Mouse (Mus musculus) kidney, adult 2 months (tissue): ENCODE results near the gene Zer1. TPM values are rescaled to one million over a fixed set of nuclear protein-coding genes. Genes with fewer than 3 reads are reported as not detected.
A peak's percentile ranks its signal among the peaks of the same experiment; 100 is the strongest.
"Not testable (repeated sequence)": the region's sequence is repeated elsewhere in the genome, so short reads cannot be mapped to it uniquely, and the experiment has no call there.

Source experiments
- DNase-seq: peaks from one replicate; pipeline ENCODE4 v3.0.0; 2021
- H3K27ac ChIP-seq: fragments of 200-500 bp; 2 replicates; pipeline ENCODE4 v1.5.1; 2012; ENCODE audit warnings: low read depth, low read length, control low read depth, inconsistent platforms; ENCODE audit not compliant: insufficient read depth
- H3K27me3 ChIP-seq: fragments of 200-500 bp; replicated peaks from 2 replicates; pipeline ENCODE4 v1.6.1; 2012; ENCODE audit warnings: mild to moderate bottlenecking, moderate library complexity, low read length, inconsistent platforms; ENCODE audit not compliant: control insufficient read depth, insufficient read depth
- H3K36me3 ChIP-seq: fragments of 200-500 bp; 2 replicates; pipeline ENCODE4 v1.6.1; 2012; ENCODE audit warnings: mild to moderate bottlenecking, moderate library complexity, low read length, inconsistent platforms; ENCODE audit not compliant: control insufficient read depth, insufficient read depth
- H3K4me1 ChIP-seq: fragments of 200-500 bp; 2 replicates; pipeline ENCODE4 v1.6.1; 2011; ENCODE audit warnings: low read length; ENCODE audit not compliant: control insufficient read depth, insufficient read depth
- H3K4me3 ChIP-seq: fragments of 200-500 bp; 2 replicates; pipeline ENCODE4 v1.5.1; 2011; ENCODE audit warnings: mild to moderate bottlenecking, low read depth, low read length, control low read depth; ENCODE audit not compliant: insufficient read depth
- CTCF ChIP-seq: fragments of 200-500 bp; conservative IDR thresholded peaks from 2 replicates; pipeline ENCODE4 v1.5.1; 2011; ENCODE audit warnings: low read depth, mild to moderate bottlenecking, control low read depth, low read length, moderate library complexity, mixed read lengths; ENCODE audit not compliant: insufficient read depth, insufficient read length
- POLR2A ChIP-seq: fragments of 200-500 bp; IDR thresholded peaks from one replicate; pipeline ENCODE4 v1.6.1; 2011; ENCODE audit warnings: low read depth, low read length, control low read depth
- WGBS: fragments of 180-500 bp; shearing (Covaris S2); methylation state at CpG from one replicate; pipeline ENCODE4 v1.1.7; 2018; 5-methylcytosine and 5-hydroxymethylcytosine counted together
- polyA plus RNA-seq: library from polyadenylated mRNA; depleted of rRNA; stranded (reverse); fragments of >200 nt; gene quantifications from 2 replicates; pipeline ENCODE4 v1.2.3, GENCODE M21; 2012

Gene Zer1
- polyA plus RNA-seq, 1 experiment, result 45.8 TPM

GRCm38 (mm10) chr2:30134378-30134711, 10.0 kb upstream of the Zer1 start:
- Histone ChIP-seq H3K4me3 (peak overlapping the region; percentile 61), H3K27ac (peak overlapping the region; percentile 72), H3K36me3 (peaks cover 4% of the 10 kb centered on the region; the same call in 1 of the 2 replicates), H3K27me3 (no peaks in the 10 kb centered on the region), H3K4me1 (peaks cover 31% of the 10 kb centered on the region)
- DNase-seq, result peak; percentile 46
- WGBS, result 3% methylated on average over 6 of the region's 6 CpGs
- no peak for TF ChIP-seq POLR2A

DNA sequence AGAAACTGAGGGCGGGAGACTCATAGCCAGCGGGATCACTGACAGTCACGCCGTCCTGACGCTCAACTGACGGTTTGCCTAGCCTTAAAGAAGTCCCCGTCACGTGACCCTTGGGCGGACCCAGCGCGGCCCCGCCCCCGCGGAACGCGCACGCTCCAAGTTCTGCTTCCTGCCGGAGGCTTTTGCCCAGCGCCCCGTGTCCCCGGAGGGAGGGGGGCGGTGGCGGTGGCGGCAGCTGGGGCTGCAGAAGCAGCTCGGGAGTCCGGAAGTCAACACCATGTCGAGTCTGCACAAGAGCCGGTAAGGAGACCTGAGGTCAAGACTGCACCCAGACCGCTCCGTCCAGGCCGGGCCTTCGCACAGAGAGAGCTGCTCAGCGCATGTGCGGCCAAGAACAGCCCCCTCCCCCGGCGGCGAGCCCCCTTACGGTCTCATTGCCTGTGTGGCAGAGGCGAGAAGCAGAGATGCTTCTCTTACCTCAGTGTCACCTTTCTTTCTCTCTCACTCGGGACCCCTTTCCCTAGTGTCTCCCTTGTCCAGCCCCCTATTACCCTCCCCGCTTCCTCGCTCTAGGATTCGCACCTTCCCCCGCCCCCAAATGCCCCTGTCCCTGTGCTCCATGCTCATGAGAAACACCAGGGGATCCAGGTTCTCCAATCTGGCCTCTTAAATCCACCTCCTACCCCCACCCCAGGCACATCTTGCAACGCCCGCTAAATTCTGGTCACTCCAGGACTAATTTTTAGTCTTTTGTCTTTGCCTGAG, 9.4 kb upstream of the Zer1 start, which contains the start of gene Tbc1d13:
Gene Tbc1d13 (plus strand): TSS at position 134 of the 765 bp plus-strand sequence.
- WGBS, result under 1% methylated on average over 46 of the region's 46 CpGs
- peak within 1 kb of the TSS; percentile 61 for H3K4me3 ChIP-seq
- peaks cover 31% of the 10 kb centered on the region for H3K4me1 ChIP-seq

GRCm38 (mm10) chr2:30132801-30133612, 8.6 kb upstream of the Zer1 start:
- Histone ChIP-seq H3K27me3 (no peaks in the 10 kb centered on the region), H3K27ac (peak overlapping the region; percentile 94), H3K36me3 (peaks cover 4% of the 10 kb centered on the region; the same call in 1 of the 2 replicates), H3K4me3 (peak overlapping the region; percentile 61), H3K4me1 (peaks cover 31% of the 10 kb centered on the region)
- DNase-seq, result peak; percentile 96
- WGBS, result 3% methylated on average over 16 of the region's 16 CpGs
- TF ChIP-seq CTCF, result no peak

More for the DNA sequence above, 9.4 kb upstream of the Zer1 start, which contains the start of gene Tbc1d13:
- Histone ChIP-seq H3K27me3 (no peaks in the 10 kb centered on the region), H3K27ac (peak within 1 kb of the TSS; percentile 94), H3K36me3 (peaks cover 4% of the 10 kb centered on the region; the same call in 1 of the 2 replicates)
- DNase-seq, result peak; percentile 99
- TF ChIP-seq CTCF (no peak), POLR2A (peak; percentile 97)

DNA sequence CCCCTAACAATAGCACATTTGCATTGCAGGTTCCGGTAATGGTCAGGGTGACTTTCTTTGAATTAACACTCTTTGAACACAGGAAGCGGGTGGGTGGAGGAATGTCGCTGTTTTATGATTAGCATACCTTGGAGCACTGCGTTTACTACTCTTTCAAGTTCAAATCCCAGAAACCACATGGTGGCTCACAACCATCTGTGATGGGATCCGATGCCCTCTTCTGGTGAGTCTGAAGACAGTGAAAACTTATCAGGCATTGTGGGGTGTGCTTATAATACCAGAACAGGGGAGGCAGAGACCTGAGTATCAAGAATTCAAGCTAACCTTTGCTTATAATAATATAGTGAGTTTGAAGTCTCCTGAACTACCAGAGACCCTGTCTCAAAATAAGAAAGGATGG, 6.9 kb upstream of the Zer1 start:
- H3K36me3 ChIP-seq, H3K4me3 ChIP-seq, H3K27me3 ChIP-seq, DNase-seq, H3K27ac ChIP-seq: not testable (repeated sequence)
- WGBS, result 52% methylated on average over 5 of the region's 5 CpGs
- peaks cover 24% of the 10 kb centered on the region; the same call in 1 of the 2 replicates for H3K4me1 ChIP-seq

DNA sequence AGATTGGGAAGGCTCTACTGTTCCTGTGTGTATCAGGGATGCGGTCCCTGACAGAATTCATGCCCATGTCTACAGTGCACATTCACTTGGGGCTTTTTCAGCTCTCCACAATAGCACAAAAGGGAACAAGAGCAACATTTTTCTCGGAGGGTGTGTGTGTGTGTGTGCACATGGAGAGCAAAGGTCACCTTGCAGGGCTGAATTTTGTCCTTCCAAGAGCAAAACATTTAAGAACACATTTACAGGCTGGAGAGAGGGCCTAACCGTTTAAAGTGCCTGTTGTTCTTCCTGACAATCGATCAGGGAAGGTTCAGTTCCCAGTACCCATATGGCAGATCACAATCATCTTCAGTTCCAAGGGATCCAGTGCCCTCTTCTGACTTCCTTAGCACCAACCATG, 5.8 kb upstream of the Zer1 start:
- Histone ChIP-seq H3K4me3 (no peak overlapping the region), H3K36me3 (no peaks in the 10 kb centered on the region), H3K27ac (peak overlapping the region; percentile 79; the same call in 1 of the 2 replicates), H3K27me3 (no peaks in the 10 kb centered on the region), H3K4me1 (peaks cover 15% of the 10 kb centered on the region; the same call in 1 of the 2 replicates)
- TF ChIP-seq CTCF (no peak), POLR2A (no peak)
- peak; percentile 78 for DNase-seq
- 48% methylated on average over 4 of the region's 4 CpGs for WGBS

- no peak overlapping the region for H3K27ac ChIP-seq
- H3K4me3 ChIP-seq, result no peak overlapping the region
- WGBS, result 25% methylated on average over 2 of the region's 2 CpGs
- peak; percentile 74 for DNase-seq
- no peak for TF ChIP-seq POLR2A
- TF ChIP-seq CTCF, result peak; percentile 38; the same call in 1 of the 2 replicates
- no peaks in the 10 kb centered on the region for H3K36me3 ChIP-seq
- H3K4me1 ChIP-seq, result peaks cover 20% of the 10 kb centered on the region; the same call in 1 of the 2 replicates
- no peaks in the 10 kb centered on the region for H3K27me3 ChIP-seq
Observed at GRCm38 (mm10) chr2:30128789-30129188, 4.4 kb upstream of the Zer1 start.
